Mouse (Mus musculus) right cerebral cortex, postnatal 36 days (tissue): ENCODE data around the gene Ppil4.

ENCODE experiments used
- DNase-seq, 2 experiments: peaks; one replicate each; pipeline ENCODE4 v3.0.0; 2022; ENCODE audit warnings: low spot score in 2 of 2, mixed read lengths in 1 of 2

The Ppil4 gene

DNA sequence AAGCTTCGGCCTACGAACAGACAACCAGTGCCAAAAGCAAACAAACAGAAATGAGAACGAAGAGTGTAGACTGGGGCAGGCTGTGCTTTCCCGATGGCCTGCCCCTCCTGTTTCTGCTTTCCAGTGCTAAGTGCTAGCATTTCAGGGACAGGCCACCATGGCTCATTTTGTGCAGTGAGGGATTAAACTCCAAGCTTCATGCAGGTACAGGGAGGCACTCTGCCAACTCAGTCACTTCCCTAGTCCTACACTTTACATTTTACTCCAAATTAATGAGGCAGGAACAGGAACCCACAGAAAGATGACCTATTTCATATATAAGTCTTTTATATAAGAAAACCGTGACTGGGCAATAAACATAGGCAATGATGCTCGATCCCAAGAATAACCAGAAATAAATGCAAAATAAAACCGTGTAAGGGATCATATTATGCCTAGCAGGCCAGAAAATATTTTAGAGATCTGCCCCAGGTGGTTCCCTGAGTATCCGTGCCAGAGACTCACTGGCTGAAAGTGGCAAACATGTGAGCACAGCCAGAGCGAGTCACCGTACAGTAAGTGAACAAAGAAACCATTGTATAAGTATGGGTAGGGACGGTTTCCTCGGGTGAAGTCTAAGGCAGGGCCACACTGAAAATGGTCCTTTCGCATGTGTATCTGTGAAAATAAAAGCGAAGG, 68.7 kb downstream of the Ppil4 start:
- DNase-seq: no peak

DNA sequence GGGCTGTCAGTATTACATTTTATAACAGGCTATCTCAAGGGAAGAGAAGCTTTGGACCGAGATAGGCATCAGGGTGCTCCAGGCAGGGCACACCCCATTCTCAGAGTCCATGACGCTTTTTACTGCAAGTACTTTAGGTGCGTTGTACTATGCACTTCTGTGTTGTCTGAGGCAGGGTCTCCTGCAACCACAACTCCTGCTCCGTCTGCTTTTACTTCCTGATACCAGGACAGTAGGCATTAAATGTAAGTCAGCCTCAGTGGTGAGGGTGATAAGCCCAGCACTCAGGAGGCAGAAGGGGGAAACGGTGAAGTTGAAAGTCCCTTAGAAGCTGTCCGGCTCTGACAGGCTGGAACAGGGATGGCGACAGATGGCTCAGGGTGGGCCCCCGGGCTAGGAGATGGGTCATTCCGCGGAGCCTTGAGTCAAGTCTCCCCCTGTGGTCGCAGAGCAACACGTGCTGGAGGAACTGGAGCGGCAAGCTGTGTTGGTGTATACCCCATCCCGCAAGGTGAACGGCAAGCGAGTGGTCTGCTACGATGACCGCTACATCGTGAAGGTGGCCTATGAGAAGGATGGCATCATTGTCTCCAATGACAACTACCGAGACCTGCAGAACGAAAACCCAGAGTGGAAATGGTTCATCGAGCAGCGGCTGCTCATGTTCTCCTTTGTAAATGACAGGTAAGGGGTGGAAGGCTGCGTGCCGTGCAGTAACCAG, 69.4 kb downstream of the Ppil4 start:
- no peak for DNase-seq

DNA sequence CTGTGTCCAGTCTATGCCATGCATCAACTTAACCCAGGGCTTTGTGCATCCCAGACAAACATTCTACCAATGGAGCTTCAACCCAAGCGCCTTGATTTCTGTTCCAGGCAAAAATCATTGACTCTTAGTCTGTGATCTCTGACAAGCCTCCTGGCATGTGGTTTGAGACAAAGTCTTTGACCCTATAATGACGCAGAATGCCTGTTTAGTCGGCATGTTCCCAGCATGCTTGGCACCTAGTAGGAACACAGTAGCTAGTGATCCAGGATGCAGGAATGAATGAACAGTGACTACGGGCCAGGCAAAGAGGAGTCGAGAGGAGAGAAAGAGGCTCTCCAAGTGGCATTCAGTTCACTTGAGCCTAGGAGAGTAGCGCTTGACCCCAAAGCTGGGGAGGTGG, 70.7 kb downstream of the Ppil4 start:
- DNase-seq: no peak

DNA sequence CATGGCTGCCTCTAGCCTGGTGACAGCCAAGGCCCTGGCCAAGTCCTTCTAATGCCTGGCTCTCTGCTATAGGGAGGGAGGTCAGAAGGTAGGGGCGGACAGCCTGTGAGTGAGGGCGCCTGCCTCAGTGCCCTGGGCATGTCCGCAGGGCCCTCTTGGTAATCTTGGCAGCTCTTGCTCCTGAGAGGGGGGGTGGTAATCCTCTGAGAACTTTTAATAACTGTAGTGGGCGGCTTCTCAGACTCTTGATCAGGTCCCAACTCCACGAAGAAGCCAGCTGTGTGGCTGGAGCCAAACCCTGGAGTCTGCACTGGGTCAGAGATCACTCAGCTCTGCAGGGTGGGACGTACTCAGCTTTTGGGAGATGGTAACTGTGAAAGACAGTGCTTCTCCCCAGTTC, 71.5 kb downstream of the Ppil4 start:
- DNase-seq: no peak

DNA sequence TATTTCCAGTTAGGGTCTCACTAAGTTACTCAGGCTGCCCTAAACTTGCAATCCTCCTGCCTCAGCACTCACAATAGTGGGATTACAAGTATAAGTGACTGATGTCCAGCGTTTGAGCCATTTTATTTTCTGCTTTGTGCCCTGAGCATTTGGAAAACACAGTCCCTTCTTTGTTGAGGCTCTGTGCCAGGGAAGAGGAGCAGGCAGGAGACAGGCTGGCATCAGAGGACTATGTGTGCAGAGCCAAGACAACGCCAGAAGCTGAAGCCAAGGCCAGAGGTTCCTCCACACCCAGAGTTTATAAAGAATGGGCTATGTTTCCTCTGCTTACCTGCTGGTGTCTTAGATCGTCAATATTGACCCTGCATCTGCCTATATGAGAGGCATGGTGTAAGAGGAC, 72.1 kb downstream of the Ppil4 start:
- DNase-seq: no peak

DNA sequence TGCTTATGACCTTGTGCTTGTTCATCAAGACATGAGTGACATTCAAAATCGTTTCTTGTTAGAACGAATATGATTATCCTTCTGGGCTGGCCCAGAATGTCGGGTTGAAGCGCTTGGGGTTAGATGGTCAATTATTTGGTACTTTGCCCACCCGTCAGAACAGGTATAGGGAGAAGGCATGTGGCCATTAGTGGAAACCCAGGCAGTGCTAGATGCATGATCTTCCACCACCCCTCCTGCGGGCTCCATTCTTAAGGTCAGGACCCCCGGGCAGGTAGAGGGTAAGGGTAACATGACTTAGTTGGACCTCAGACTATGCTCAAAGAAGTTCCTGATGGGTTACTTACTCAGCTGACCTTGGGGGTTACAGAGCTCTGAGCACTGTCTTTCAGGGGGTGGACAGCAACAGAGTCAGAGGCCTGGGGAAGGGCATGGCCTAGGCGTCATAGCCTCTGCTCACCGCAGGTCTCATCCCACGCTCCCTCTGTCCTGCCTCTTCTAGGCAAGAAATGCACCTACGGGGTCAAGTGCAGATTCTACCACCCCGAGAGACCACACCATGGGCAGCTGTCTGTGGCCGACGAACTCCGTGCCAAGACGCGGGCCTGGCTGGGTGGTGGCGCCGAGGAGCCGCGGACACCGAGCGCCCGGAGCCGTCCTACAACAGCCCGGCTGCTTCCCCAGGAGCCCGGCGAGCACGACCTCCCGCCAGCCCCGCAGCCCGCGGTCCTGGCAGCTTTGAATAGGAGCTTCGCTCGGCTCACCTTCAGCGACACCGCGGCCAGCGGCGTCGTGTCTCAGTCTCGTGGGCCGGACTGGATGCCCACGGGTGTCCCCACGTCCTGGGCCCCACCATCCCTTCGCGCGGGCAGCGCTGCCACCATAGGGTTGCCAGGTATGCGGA, 74.3 kb downstream of the Ppil4 start:
- DNase-seq: no peak

DNA sequence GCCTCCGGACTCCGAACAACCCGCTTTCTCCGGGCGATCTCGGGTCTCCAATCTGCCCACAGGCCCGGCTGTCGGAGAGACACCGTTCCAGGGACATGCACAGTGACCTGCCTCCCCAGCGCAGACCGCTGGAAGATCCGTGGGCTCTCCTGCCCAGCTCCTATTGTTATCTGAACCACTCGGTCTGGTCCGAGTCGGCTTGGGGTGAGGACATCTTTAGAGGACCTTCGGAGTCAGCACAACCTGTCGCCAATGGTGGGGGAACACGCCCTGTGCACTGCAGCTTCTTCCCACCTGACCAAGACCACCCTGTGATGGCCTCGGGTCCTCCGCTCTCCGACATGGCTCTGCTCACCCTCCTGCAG, 75.0 kb downstream of the Ppil4 start:
- no peak for DNase-seq

DNA sequence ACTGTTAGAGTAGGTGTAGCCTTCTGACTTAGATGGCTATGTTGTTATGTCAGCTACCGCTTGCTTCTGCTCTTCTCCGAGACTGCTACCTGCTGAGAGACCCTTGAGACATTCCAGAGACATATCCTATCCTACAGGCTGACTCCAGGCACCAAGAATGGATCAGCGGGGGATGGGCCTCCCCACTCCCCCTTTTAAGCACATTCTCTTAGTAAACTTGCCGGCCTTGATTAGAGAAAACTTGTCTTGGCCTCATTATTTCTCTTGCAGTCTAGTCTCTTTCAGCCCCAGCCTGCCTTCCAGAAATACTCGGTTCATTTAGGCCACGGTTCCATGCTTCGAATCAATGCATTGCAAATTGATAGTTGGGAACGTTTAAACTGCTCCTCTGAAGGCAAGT, 77.1 kb downstream of the Ppil4 start:
- no peak for DNase-seq

DNA sequence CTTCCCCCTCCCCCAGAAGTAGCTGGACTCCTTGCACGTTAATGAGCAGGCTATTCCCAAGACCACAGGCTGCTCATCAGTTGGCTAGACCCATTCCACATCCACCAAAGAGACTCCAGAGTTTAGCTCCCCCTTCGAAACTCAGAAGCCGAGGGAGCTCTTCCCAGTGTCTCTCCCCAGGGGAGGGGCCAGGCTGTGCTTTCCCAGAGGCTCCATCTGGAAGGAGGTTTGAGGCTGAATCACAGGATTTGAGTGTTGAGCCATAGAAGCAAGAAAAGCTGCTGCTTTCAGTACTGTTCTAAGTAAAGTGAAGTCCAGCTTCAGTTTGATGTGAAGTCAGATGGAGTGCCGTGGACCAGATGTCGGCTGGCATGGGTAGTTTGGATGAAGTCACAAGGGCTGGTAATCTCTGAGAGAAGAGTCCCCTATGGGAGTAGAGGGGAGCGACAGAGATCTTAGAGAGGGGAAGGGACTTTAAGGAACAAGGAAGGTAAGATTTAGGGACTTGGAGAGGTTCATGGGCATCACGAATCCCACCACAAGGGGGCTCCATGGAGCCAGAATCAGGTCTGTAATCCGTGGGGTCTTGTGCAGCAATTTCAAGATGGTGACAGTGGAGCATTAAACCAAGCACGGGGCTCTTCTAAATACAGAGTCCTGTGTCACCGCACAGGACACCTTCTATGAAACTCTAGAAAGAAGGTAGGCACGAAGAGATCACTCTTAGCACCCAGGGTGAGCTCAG, 78.1 kb downstream of the Ppil4 start:
- DNase-seq: peak; percentile 26 to 36

DNA sequence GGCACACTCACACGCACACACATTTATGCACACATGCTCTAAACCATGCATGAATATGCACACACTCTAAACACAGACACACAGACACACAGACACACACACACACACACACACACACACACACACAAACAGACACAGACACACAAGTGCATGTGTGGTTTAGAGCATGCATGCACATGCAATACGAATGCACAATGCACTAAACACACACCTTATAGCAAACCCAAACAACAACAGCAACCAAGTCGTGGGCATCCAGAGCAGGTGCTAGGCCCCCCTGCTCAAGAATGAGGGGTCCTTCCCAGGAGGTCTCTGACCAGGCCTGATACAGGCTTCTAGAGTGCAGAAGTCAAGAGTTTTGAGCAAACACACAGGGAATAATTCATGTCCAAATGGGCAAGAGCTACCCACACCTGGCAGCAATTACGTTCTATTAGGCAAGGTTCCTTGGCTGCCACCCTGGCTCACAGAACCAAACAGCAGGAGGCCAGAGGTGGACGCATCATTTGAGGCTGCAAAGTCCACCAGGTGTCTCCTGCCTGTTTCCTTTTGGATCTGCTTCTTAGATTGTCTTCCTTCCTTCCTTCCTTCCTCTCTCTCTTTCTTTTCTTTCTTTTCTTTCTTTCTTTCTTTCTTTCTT, 78.8 kb downstream of the Ppil4 start:
- DNase-seq: no peak
